Mouse (Mus musculus) ovary, postnatal 36 days (tissue): ENCODE measurements around the gene Gbf1.

Experiments used
- DNase-seq: peaks from one replicate; pipeline ENCODE4 v3.0.0; 2022; ENCODE audit warnings: low spot score, mixed read lengths

Gene Gbf1

GRCm38 (mm10) chr19:46302551-46302950 lies 150.2 kb downstream of the Gbf1 start:
- no peak for DNase-seq

GRCm38 (mm10) chr19:46303251-46304215 lies 151.2 kb downstream of the Gbf1 start:
- no peak for DNase-seq

- DNase-seq, result peak; percentile 93
Measured at GRCm38 (mm10) chr19:46304216-46304841, 152.0 kb downstream of the Gbf1 start, which contains the start of gene Nfkb2. Gene Nfkb2 (plus strand): TSS chr19:46304320.

- DNase-seq, result no peak
Measured at GRCm38 (mm10) chr19:46304908-46305333, 152.6 kb downstream of the Gbf1 start.

GRCm38 (mm10) chr19:46305432-46306267 lies 153.3 kb downstream of the Gbf1 start:
- peak; percentile 89 for DNase-seq

- DNase-seq, result no peak
Measured at GRCm38 (mm10) chr19:46306268-46306610, 153.9 kb downstream of the Gbf1 start.

DNA sequence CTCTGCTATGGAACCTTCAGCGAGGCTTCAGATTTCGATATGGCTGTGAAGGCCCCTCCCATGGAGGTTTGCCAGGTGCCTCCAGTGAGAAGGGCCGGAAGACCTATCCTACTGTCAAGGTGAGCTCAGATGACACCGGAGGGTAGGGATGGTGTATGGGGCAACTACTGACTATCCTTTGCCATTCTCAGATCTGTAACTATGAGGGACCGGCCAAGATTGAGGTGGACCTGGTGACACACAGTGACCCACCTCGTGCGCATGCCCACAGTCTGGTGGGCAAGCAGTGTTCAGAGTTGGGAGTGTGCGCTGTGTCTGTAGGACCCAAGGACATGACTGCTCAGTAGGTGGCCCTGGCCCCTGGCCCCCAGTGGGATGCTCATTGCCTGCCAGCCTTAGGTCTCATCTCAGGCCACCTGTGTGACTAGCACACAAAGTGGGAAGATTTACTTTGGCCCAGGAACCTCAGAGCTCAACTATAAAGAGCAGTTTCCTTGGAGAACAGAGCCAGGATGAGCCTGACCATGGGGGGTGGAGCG lies 154.5 kb downstream of the Gbf1 start:
- no peak for DNase-seq

DNA sequence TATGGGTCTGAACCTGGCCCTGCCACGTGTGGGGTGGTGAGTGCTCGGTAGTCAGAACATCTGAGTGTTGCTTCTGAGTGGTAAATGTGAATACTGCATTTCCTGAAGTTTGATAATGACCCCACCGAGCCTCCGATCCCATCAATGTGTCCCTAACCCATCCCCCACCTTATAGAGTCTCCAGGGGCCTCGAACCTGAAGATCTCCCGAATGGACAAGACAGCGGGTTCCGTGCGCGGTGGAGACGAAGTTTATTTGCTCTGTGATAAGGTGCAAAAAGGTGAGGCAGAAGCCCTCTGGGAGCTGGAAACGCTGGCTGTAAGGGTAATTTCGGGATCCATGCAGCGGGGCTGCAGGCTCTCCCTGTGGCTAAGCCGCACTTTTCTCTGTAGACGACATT lies 155.5 kb downstream of the Gbf1 start:
- DNase-seq, result no peak

GRCm38 (mm10) chr19:46308303-46308702 lies 156.0 kb downstream of the Gbf1 start:
- no peak for DNase-seq

GRCm38 (mm10) chr19:46308706-46309435 lies 156.6 kb downstream of the Gbf1 start:
- peak; percentile 84 for DNase-seq

GRCm38 (mm10) chr19:46309651-46310305 lies 157.5 kb downstream of the Gbf1 start:
- no peak for DNase-seq

- no peak for DNase-seq
Measured at GRCm38 (mm10) chr19:46310312-46310865, 158.1 kb downstream of the Gbf1 start.

- DNase-seq, result no peak
Measured at GRCm38 (mm10) chr19:46311341-46311740, 159.0 kb downstream of the Gbf1 start.

GRCm38 (mm10) chr19:46312566-46312965 lies 160.3 kb downstream of the Gbf1 start:
- DNase-seq, result no peak

- no peak for DNase-seq
Measured at GRCm38 (mm10) chr19:46313116-46313515, 160.8 kb downstream of the Gbf1 start.

GRCm38 (mm10) chr19:46313591-46313990 lies 161.3 kb downstream of the Gbf1 start:
- no peak for DNase-seq

GRCm38 (mm10) chr19:46314151-46314601 lies 161.9 kb downstream of the Gbf1 start:
- peak; percentile 21 for DNase-seq

DNA sequence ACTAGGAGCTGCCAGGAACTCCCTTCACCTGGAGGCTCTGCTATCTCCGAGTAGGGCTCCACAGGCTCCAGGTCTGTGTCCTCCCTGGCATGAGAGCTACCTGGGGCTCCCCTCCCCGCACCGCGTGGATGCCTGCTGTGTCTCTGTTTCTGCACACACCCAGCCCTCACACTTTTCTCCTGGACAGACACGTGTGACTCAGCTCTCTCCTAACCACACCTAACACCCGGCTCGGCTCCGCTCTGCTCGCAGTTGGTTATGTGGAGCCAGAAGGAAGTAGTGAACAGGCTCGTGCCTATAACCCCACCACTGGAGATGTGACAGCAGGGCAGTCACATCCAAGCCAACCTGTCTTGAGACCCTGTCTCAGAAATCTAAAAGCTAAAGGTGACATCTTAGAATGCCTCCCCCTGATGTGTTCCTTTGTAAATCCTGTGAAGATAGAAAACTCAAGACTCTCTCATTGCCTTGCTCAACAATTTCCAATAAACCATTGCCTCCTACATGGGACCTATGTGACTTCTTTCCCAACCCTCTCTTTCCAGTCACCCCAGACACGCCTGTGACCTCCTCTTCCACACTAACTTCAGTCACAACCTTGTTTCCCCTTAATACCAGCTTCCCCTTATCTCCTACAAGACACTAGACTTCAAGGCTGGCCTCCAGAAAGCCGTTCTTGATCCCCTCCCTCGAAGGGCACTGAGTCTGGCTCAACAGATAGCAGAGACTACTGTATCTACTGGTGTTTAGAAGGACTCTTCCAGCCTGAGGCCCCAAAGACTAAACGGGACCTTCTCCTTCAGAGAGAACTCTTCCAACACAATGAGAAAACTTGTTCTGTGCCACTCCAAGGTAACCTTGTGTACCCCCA lies 162.8 kb downstream of the Gbf1 start:
- DNase-seq, result peak; percentile 34
